Mouse (Mus musculus) gastrocnemius, postnatal 36 days (tissue): ENCODE measurements around the gene Igsf3. TPM values are rescaled to one million over a fixed set of nuclear protein-coding genes. Genes with fewer than 3 reads are reported as not detected.

ENCODE experiments used
- DNase-seq, 2 experiments: peaks; one replicate each; pipeline ENCODE4 v3.0.0; 2022
- intact Hi-C: fragments of 180-260 bp; cut with DNase I; formaldehyde crosslinking; loops from one replicate; pipeline ENCODE4 v1.15.1; 2025
- total RNA-seq, 2 experiments: library from RNA; stranded (reverse); gene quantifications; 2 replicates each; pipeline ENCODE4 v1.2.3; 2021

Gene Igsf3
- total RNA-seq, 2 experiments from 2014 or later, result 3.9 to 4.1 TPM

- DNase-seq, result peak; percentile 53 to 81
- intact Hi-C loops, result loop anchor here (2.0 to 10.0 kb wide), 2 partner anchors 211 to 313 kb away; no protein-coding TSS in a partner anchor
Measured at GRCm38 (mm10) chr3:101493937-101494459, 117.1 kb downstream of the Igsf3 start.

GRCm38 (mm10) chr3:101497432-101498030, 120.6 kb downstream of the Igsf3 start:
- intact Hi-C loops, result loop anchor here (10.0 kb wide), 1 partner anchor 207 kb away; no protein-coding TSS in a partner anchor
- no peak for DNase-seq

GRCm38 (mm10) chr3:101499906-101500305, 123.0 kb downstream of the Igsf3 start:
- intact Hi-C loops, result loop anchor here (10.0 kb wide), 1 partner anchor 205 kb away; no protein-coding TSS in a partner anchor

GRCm38 (mm10) chr3:101500393-101501051, 123.6 kb downstream of the Igsf3 start:
- intact Hi-C loops, result no loop called here
- DNase-seq, result no peak

More at GRCm38 (mm10) chr3:101499906-101500305, 123.0 kb downstream of the Igsf3 start:
- DNase-seq, result no peak

GRCm38 (mm10) chr3:101501611-101502010, 124.7 kb downstream of the Igsf3 start:
- DNase-seq, result no peak
- intact Hi-C loops, result no loop called here

- no peak for DNase-seq
- intact Hi-C loops, result no loop called here
Measured at GRCm38 (mm10) chr3:101502086-101502760, 125.3 kb downstream of the Igsf3 start.

- peak; percentile 75 to 81 for DNase-seq
- intact Hi-C loops, result loop anchor here (5.0 kb wide), 1 partner anchor 96 kb away; the partner anchor contains the start of gene Atp1a1
Measured at GRCm38 (mm10) chr3:101506179-101506578, 129.3 kb downstream of the Igsf3 start.

GRCm38 (mm10) chr3:101506970-101507702, 130.3 kb downstream of the Igsf3 start:
- DNase-seq, result no peak

GRCm38 (mm10) chr3:101507766-101508165, 130.9 kb downstream of the Igsf3 start:
- intact Hi-C loops, result loop anchor here (5.0 kb wide), 1 partner anchor 95 kb away; the partner anchor contains the start of gene Atp1a1
- no peak for DNase-seq

More at GRCm38 (mm10) chr3:101506970-101507702, 130.3 kb downstream of the Igsf3 start:
- intact Hi-C loops, result loop anchor here (5.0 kb wide), 1 partner anchor 95 kb away; the partner anchor contains the start of gene Atp1a1

GRCm38 (mm10) chr3:101509707-101510544, 133.0 kb downstream of the Igsf3 start:
- no peak for DNase-seq
- intact Hi-C loops, result loop anchor here (5.0 kb wide), 1 partner anchor 92 kb away; the partner anchor contains the start of gene Atp1a1

- DNase-seq, result no peak
- intact Hi-C loops, result no loop called here
Measured at GRCm38 (mm10) chr3:101510632-101511031, 133.7 kb downstream of the Igsf3 start.

Other genes starting within 250 kb of the Igsf3 start
- under 1 TPM; 0.38 to 0.39 TPM for gene Cd2, start 89.1 kb upstream of the Igsf3 start, total RNA-seq
- gene Atp1a1, start 227.6 kb downstream of the Igsf3 start, total RNA-seq, result 10 to 100 TPM; 56.5 to 60.1 TPM